Mouse (Mus musculus): Measurements from ENCODE around the gene Cyp2j13. TPM values are rescaled to one million over a fixed set of nuclear protein-coding genes. Genes with fewer than 3 reads are reported as not detected.

Cyp2j13 gene
- not detected for polyA plus RNA-seq (2017; shearing (Covaris generic))

DNA sequence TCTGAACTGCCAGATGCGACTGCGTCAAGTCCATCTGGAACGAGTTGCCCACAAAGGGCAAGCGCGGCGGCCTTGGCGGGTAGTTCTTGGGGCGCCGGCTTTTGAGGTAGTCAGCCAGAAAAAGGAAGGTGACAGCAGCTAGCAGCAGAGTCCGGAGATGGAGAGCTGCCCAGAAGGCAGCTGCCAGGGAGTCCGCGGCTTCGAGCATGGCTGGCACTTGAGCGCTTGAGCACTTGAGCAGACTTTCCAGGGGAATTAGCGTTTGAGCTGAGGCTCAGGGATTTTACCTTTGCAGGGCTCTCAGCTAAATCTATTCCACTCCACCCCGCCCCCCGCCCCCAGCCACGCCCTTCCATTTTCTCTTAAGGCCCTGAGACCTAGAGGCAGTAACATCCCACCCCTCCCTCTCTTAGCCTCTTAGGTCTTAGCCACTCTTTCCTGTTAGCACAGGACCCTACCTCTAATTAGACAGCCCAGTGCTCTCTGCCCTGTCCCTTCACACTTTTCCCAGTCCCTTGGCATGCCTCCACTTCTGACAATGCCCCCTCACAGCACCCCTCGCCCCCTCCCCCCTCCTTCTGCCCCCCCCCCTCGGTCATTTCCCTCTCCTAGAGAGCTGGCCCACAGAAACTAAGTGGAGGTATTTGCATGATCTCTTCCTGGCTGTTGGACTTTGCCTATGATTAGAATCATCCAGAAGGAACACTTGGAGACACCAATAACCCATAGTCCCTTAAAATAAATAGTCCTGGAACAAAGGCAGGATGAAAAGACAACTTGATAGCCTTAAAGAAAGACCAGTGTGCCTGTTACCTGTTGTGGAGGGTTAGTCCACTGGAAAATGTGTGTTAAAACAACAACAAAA lies at the start of gene Cyp2j13:
Gene Cyp2j13, minus strand, starts transcription at position 286 of the 865 bp plus-strand sequence.

Other genes starting within 250 kb of the Cyp2j13 start
- 5.3 TPM for gene Hook1, start 110.3 kb downstream of the Cyp2j13 start, polyA plus RNA-seq (2017; shearing (Covaris generic))
- not detected for gene Cyp2j12, start 63.6 kb upstream of the Cyp2j13 start, polyA plus RNA-seq (2017; shearing (Covaris generic))
- gene Cyp2j7, start 159.1 kb upstream of the Cyp2j13 start, polyA plus RNA-seq (2017; shearing (Covaris generic)), result not detected

Data from CD4-positive, CD25-positive, alpha-beta regulatory T cell, adult 9 weeks (primary cell).